Mouse (Mus musculus) liver, postnatal 0 days (tissue): ENCODE results near the gene Bsg.

Experiments used
- CTCF ChIP-seq: sonication (generic); IDR thresholded peaks from 2 replicates; pipeline ENCODE4 v1.5.1; 2016; ENCODE audit warnings: antibody characterized with exemption, low read depth
- EP300 ChIP-seq: IDR thresholded peaks from 2 replicates; pipeline ENCODE4 v1.6.1; 2016; ENCODE audit warnings: antibody characterized with exemption, low read depth, mild to moderate bottlenecking

DNA sequence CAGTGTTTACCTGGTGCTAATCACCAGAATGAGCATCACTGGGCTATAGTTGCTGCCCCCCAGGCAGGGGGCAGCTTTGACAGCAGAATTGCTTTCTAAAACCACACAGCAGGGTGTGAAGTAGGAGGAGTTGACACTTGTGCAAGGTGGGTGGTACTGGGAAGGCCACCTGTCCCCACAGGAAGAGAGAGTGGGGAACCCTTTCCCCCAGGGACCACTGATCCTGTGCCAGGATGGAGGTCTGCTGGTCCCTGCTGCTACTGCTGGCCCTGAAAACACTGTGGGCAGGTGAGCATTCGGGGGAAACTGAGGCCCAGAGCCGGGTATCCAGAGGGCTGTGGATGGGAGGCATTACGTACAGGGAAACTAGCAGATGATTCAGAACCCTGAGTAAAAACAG lies 15.1 kb upstream of the Bsg start:
- TF ChIP-seq CTCF (no peak), EP300 (no peak)
